Mouse (Mus musculus): ENCODE measurements around the gene Morn2.

- TF ChIP-seq POLR2A (IDR thresholded peaks at IDR 0.05; ENCODE audit: extremely low read depth, insufficient read depth, low read length) (no peak), CTCF (IDR thresholded peaks at IDR 0.05; ENCODE audit: low read depth, low read length) (no peak)
Measured at GRCm38 (mm10) chr17:80290074-80290657, at the start of gene Morn2, which contains the start of gene Dhx57.
